Mouse (Mus musculus): ENCODE results near the gene Arf4.

GRCm38 (mm10) chr14:26610689-26611088 lies 27.2 kb upstream of the Arf4 start:
- TF ChIP-seq CTCF (IDR thresholded peaks at IDR 0.05; ENCODE audit: low read depth) (no peak), EP300 (optimal IDR thresholded peaks at IDR 0.05) (no peak)

Data from stomach, postnatal 0 days (tissue).